Mouse (Mus musculus) neural tube, embryonic 15.5 days (tissue): ENCODE measurements around the gene Prune2. TPM values are rescaled to one million over a fixed set of nuclear protein-coding genes. Genes with fewer than 3 reads are reported as not detected.

Experiments
- ATAC-seq: fragments of 200-750 bp; cut with Nextera tagmentation; 2 replicates; pipeline ENCODE4 v1.8.0; 2017; ENCODE audit warnings: mild to moderate bottlenecking, moderate TSS enrichment, moderate library complexity; ENCODE audit not compliant: low FRiP score
- H3K27ac ChIP-seq: fragments of 300-500 bp; sonication (generic); replicated peaks from 2 replicates; pipeline ENCODE4 v1.5.1; 2015; ENCODE audit warnings: mild to moderate bottlenecking, inconsistent platforms
- H3K27me3 ChIP-seq: fragments of 300-500 bp; sonication (generic); replicated peaks from 2 replicates; pipeline ENCODE4 v1.6.1; 2015; ENCODE audit warnings: inconsistent platforms
- H3K36me3 ChIP-seq: fragments of 300-500 bp; sonication (generic); 2 replicates; pipeline ENCODE4 v1.6.1; 2015; ENCODE audit warnings: inconsistent platforms
- H3K4me1 ChIP-seq: fragments of 300-500 bp; sonication (generic); 2 replicates; pipeline ENCODE4 v1.6.1; 2015; ENCODE audit warnings: inconsistent platforms
- H3K4me2 ChIP-seq: fragments of 300-500 bp; sonication (generic); 2 replicates; pipeline ENCODE4 v1.6.1; 2015; ENCODE audit warnings: inconsistent platforms, mild to moderate bottlenecking, moderate library complexity
- H3K4me3 ChIP-seq: fragments of 300-500 bp; sonication (generic); replicated peaks from 2 replicates; pipeline ENCODE4 v1.5.1; 2015; ENCODE audit warnings: mild to moderate bottlenecking, inconsistent platforms
- H3K9ac ChIP-seq: fragments of 300-500 bp; sonication (generic); replicated peaks from 2 replicates; pipeline ENCODE4 v1.6.1; 2015; ENCODE audit warnings: mild to moderate bottlenecking, inconsistent platforms
- H3K9me3 ChIP-seq: fragments of 300-500 bp; sonication (generic); replicated peaks from 2 replicates; pipeline ENCODE4 v1.6.1; 2016; ENCODE audit warnings: inconsistent platforms
- WGBS: fragments of 180-500 bp; shearing (Covaris S2); methylation state at CpG from one replicate; pipeline ENCODE4 v1.1.7; 2015; ENCODE audit warnings: mixed read lengths; 5-methylcytosine and 5-hydroxymethylcytosine counted together
- polyA plus RNA-seq: library from polyadenylated mRNA; unstranded; fragments of >200 nt; fragmentation: Nextera tagmentation; extraction: Ambion mirVana; gene quantifications from 2 replicates; pipeline ENCODE4 v1.2.1, GENCODE M21; 2015

Gene Prune2
- polyA plus RNA-seq, 1 experiment from 2014 or later = 11.5 TPM

- ATAC-seq = no peak
- Histone ChIP-seq H3K27ac (no peak overlapping the region), H3K4me2 (no peak overlapping the region), H3K9me3 (no peaks in the 10 kb centered on the region), H3K4me1 (peaks cover 15% of the 10 kb centered on the region), H3K9ac (no peak overlapping the region), H3K4me3 (no peak overlapping the region), H3K36me3 (no peaks in the 10 kb centered on the region), H3K27me3 (peaks cover 32% of the 10 kb centered on the region)
- WGBS = 75% methylated on average over 8 of the region's 8 CpGs
Measured at GRCm38 (mm10) chr19:16959551-16959950, 3.6 kb downstream of the Prune2 start.

- Histone ChIP-seq H3K4me3 (no peak overlapping the region), H3K4me2 (no peak overlapping the region), H3K4me1 (peaks cover 7% of the 10 kb centered on the region), H3K36me3 (no peaks in the 10 kb centered on the region), H3K27ac (no peak overlapping the region), H3K27me3 (peaks cover 22% of the 10 kb centered on the region), H3K9me3 (no peaks in the 10 kb centered on the region), H3K9ac (no peak overlapping the region)
- no peak for ATAC-seq
- 93% methylated on average over 3 of the region's 3 CpGs for WGBS
Measured at GRCm38 (mm10) chr19:16961036-16961435, 5.1 kb downstream of the Prune2 start.

- no peak overlapping the region for H3K9ac ChIP-seq
- 89% methylated on average over 3 of the region's 3 CpGs for WGBS
- no peak overlapping the region for H3K4me3 ChIP-seq
- no peaks in the 10 kb centered on the region for H3K36me3 ChIP-seq
- no peak overlapping the region for H3K27ac ChIP-seq
- no peaks in the 10 kb centered on the region for H3K9me3 ChIP-seq
- ATAC-seq = no peak
- H3K4me2 ChIP-seq = no peak overlapping the region
- H3K27me3 ChIP-seq = peaks cover 7% of the 10 kb centered on the region; the same call in 1 of the 2 replicates
- H3K4me1 ChIP-seq = no peaks in the 10 kb centered on the region
Measured at GRCm38 (mm10) chr19:16963178-16963577, 7.3 kb downstream of the Prune2 start.

GRCm38 (mm10) chr19:16968768-16969167, 12.8 kb downstream of the Prune2 start:
- Histone ChIP-seq H3K27me3 (no peaks in the 10 kb centered on the region), H3K36me3 (no peaks in the 10 kb centered on the region), H3K4me2 (no peak overlapping the region), H3K4me3 (no peak overlapping the region), H3K27ac (no peak overlapping the region), H3K9ac (no peak overlapping the region), H3K4me1 (no peaks in the 10 kb centered on the region), H3K9me3 (no peaks in the 10 kb centered on the region)
- 91% methylated on average over 5 of the region's 5 CpGs for WGBS
- no peak for ATAC-seq

- H3K27me3 ChIP-seq = no peaks in the 10 kb centered on the region
- no peak overlapping the region for H3K4me2 ChIP-seq
- H3K36me3 ChIP-seq = no peaks in the 10 kb centered on the region
- H3K27ac ChIP-seq = no peak overlapping the region
- no peak overlapping the region for H3K4me3 ChIP-seq
- H3K4me1 ChIP-seq = no peaks in the 10 kb centered on the region
- no peak overlapping the region for H3K9ac ChIP-seq
- whole genome bisulfite sequencing = 56% methylated on average over 2 of the region's 2 CpGs
- ATAC-seq = no peak
- H3K9me3 ChIP-seq = no peaks in the 10 kb centered on the region
Measured at GRCm38 (mm10) chr19:16970612-16971011, 14.7 kb downstream of the Prune2 start.

- Histone ChIP-seq H3K27ac (no peak overlapping the region), H3K4me2 (no peak overlapping the region)
- ATAC-seq = no peak
Measured at GRCm38 (mm10) chr19:16978910-16979309, 23.0 kb downstream of the Prune2 start.

GRCm38 (mm10) chr19:16981743-16982142, 25.8 kb downstream of the Prune2 start:
- no peak overlapping the region for H3K9ac ChIP-seq
- 91% methylated on average over 4 of the region's 4 CpGs for WGBS
- H3K27ac ChIP-seq = no peak overlapping the region
- no peak for ATAC-seq
- H3K27me3 ChIP-seq = no peaks in the 10 kb centered on the region
- no peaks in the 10 kb centered on the region for H3K4me1 ChIP-seq
- no peaks in the 10 kb centered on the region for H3K36me3 ChIP-seq
- H3K4me3 ChIP-seq = no peak overlapping the region
- H3K4me2 ChIP-seq = no peak overlapping the region
- no peaks in the 10 kb centered on the region for H3K9me3 ChIP-seq

More at GRCm38 (mm10) chr19:16978910-16979309, 23.0 kb downstream of the Prune2 start:
- Histone ChIP-seq H3K9ac (no peak overlapping the region), H3K36me3 (no peaks in the 10 kb centered on the region), H3K27me3 (no peaks in the 10 kb centered on the region), H3K4me3 (no peak overlapping the region), H3K4me1 (no peaks in the 10 kb centered on the region), H3K9me3 (no peaks in the 10 kb centered on the region)
- WGBS = 96% methylated on average over 3 of the region's 3 CpGs

- WGBS = 49% methylated on average over 5 of the region's 5 CpGs
- ATAC-seq = no peak
- no peaks in the 10 kb centered on the region for H3K4me1 ChIP-seq
Measured at GRCm38 (mm10) chr19:16984897-16985296, 29.0 kb downstream of the Prune2 start.

GRCm38 (mm10) chr19:16987984-16988383, 32.1 kb downstream of the Prune2 start:
- ATAC-seq = no peak
- 77% methylated on average over 11 of the region's 11 CpGs for WGBS
- no peaks in the 10 kb centered on the region for H3K9me3 ChIP-seq
- H3K4me2 ChIP-seq = no peak overlapping the region
- no peak overlapping the region for H3K9ac ChIP-seq
- H3K4me3 ChIP-seq = no peak overlapping the region
- no peak overlapping the region for H3K27ac ChIP-seq
- no peaks in the 10 kb centered on the region for H3K27me3 ChIP-seq
- H3K4me1 ChIP-seq = no peaks in the 10 kb centered on the region
- H3K36me3 ChIP-seq = no peaks in the 10 kb centered on the region

More at GRCm38 (mm10) chr19:16984897-16985296, 29.0 kb downstream of the Prune2 start:
- Histone ChIP-seq H3K4me3 (no peak overlapping the region), H3K9ac (no peak overlapping the region), H3K27ac (no peak overlapping the region), H3K9me3 (no peaks in the 10 kb centered on the region), H3K27me3 (no peaks in the 10 kb centered on the region), H3K4me2 (no peak overlapping the region), H3K36me3 (no peaks in the 10 kb centered on the region)

GRCm38 (mm10) chr19:16992151-16992550, 36.2 kb downstream of the Prune2 start:
- H3K4me3 ChIP-seq = no peak overlapping the region
- no peak for ATAC-seq
- no peak overlapping the region for H3K9ac ChIP-seq
- no peaks in the 10 kb centered on the region for H3K4me1 ChIP-seq
- no peak overlapping the region for H3K4me2 ChIP-seq
- no peaks in the 10 kb centered on the region for H3K27me3 ChIP-seq
- H3K27ac ChIP-seq = no peak overlapping the region
- WGBS = 90% methylated on average over 4 of the region's 4 CpGs
- no peaks in the 10 kb centered on the region for H3K9me3 ChIP-seq
- H3K36me3 ChIP-seq = no peaks in the 10 kb centered on the region

GRCm38 (mm10) chr19:16994260-16994659, 38.3 kb downstream of the Prune2 start:
- Histone ChIP-seq H3K36me3 (no peaks in the 10 kb centered on the region), H3K27ac (no peak overlapping the region), H3K4me1 (no peaks in the 10 kb centered on the region), H3K9ac (no peak overlapping the region), H3K27me3 (no peaks in the 10 kb centered on the region), H3K4me3 (no peak overlapping the region), H3K4me2 (no peak overlapping the region), H3K9me3 (no peaks in the 10 kb centered on the region)
- WGBS = 81% methylated on average over 8 of the region's 8 CpGs
- no peak for ATAC-seq

- no peaks in the 10 kb centered on the region for H3K36me3 ChIP-seq
- WGBS = 68% methylated on average over 7 of the region's 7 CpGs
Measured at GRCm38 (mm10) chr19:16997915-16998314, 42.0 kb downstream of the Prune2 start.

More at GRCm38 (mm10) chr19:16997915-16998314, 42.0 kb downstream of the Prune2 start:
- H3K4me1 ChIP-seq = no peaks in the 10 kb centered on the region
- no peaks in the 10 kb centered on the region for H3K9me3 ChIP-seq
- no peaks in the 10 kb centered on the region for H3K27me3 ChIP-seq
- H3K4me3 ChIP-seq = no peak overlapping the region
- ATAC-seq = no peak
- no peak overlapping the region for H3K27ac ChIP-seq
- H3K9ac ChIP-seq = no peak overlapping the region
- H3K4me2 ChIP-seq = no peak overlapping the region
